Mouse (Mus musculus) lung, postnatal 0 days (tissue): ENCODE measurements at regions not wholly inside any gene's neighbourhood (a gene's known extent, or its start where the extent isn't known, plus 50 kb on each side); places are given as distances from the start of the nearest gene placed in this dataset.

Experiments
- CTCF ChIP-seq: IDR thresholded peaks from 2 replicates; pipeline ENCODE4 v1.5.1; 2016; ENCODE audit warnings: antibody characterized with exemption, mild to moderate bottlenecking
- EP300 ChIP-seq: IDR thresholded peaks from 2 replicates; pipeline ENCODE4 v1.6.1; 2016; ENCODE audit warnings: antibody characterized with exemption, mild to moderate bottlenecking, control low read depth

DNA sequence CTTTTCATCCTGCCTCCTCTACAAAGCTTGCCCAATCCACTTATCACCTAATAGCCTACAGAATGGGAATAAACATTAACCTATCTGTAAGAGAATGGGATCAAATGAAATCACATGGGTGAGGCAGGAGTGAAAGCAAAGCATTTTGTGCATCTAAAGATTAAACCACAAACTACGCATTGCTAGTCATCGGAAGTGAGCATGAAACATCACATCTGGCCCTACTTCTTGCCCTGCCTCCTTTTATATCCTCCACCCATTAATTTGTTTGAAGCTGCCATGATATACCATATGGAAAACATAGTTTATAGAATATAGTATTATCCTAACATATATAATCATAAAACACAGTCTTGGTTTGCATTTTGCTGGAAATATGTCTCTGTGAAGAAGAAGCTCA lies 192.6 kb downstream of the Cep170 start:
- TF ChIP-seq CTCF (no peak), EP300 (no peak)
